Mouse (Mus musculus) myocyte (in vitro differentiated cells): ENCODE measurements at regions not wholly inside any gene's neighbourhood (a gene's known extent, or its start where the extent isn't known, plus 50 kb on each side); places are given as distances from the start of the nearest gene placed in this dataset.
A peak's percentile ranks its signal among the peaks of the same experiment; 100 is the strongest.

Experiments used
- CEBPB ChIP-seq: IDR thresholded peaks from 2 replicates; pipeline ENCODE4 v1.6.1; 2011; ENCODE audit warnings: mild to moderate bottlenecking, moderate library complexity; ENCODE audit not compliant: poor library complexity, insufficient read depth, severe bottlenecking
- E2F4 ChIP-seq: IDR thresholded peaks from one replicate; pipeline ENCODE4 v1.6.1; 2011; ENCODE audit warnings: mild to moderate bottlenecking, control low read depth, moderate library complexity; ENCODE audit not compliant: insufficient read depth
- MAX ChIP-seq: IDR thresholded peaks from one replicate; pipeline ENCODE4 v1.6.1; 2011; ENCODE audit warnings: low read depth, mild to moderate bottlenecking, control low read depth
- MYOD1 ChIP-seq, 3 experiments: IDR thresholded peaks; one replicate each; pipeline ENCODE4 v1.6.1; 2011; ENCODE audit warnings: control low read depth in 2 of 3, low read depth in 2 of 3, mild to moderate bottlenecking in 2 of 3, moderate library complexity in 1 of 3; ENCODE audit not compliant: insufficient read length in 2 of 3, control insufficient read depth in 1 of 3
- MYOG ChIP-seq, 3 experiments: IDR thresholded peaks; one replicate each; pipeline ENCODE4 v1.6.1; 2011; ENCODE audit warnings: control low read depth in 2 of 3, low read depth in 2 of 3, mild to moderate bottlenecking in 2 of 3; ENCODE audit not compliant: insufficient read length in 2 of 3, control insufficient read depth in 1 of 3, insufficient read depth in 1 of 3
- POLR2A ChIP-seq: IDR thresholded peaks from one replicate; pipeline ENCODE4 v1.6.1; 2011; ENCODE audit warnings: low read depth, mild to moderate bottlenecking, control low read depth, moderate library complexity; ENCODE audit not compliant: insufficient read length
- POLR2AphosphoS2 ChIP-seq: IDR thresholded peaks from one replicate; pipeline ENCODE4 v1.6.1; 2011; ENCODE audit warnings: low read depth, control low read depth; ENCODE audit not compliant: insufficient read length
- REST ChIP-seq: IDR thresholded peaks from one replicate; pipeline ENCODE4 v1.6.1; 2011; ENCODE audit warnings: mild to moderate bottlenecking, control low read depth, moderate library complexity; ENCODE audit not compliant: insufficient read depth, insufficient read length
- TCF12 ChIP-seq: IDR thresholded peaks from one replicate; pipeline ENCODE4 v1.6.1; 2011; ENCODE audit warnings: mild to moderate bottlenecking, control low read depth; ENCODE audit not compliant: poor library complexity, insufficient read depth, severe bottlenecking
- USF1 ChIP-seq: IDR thresholded peaks from one replicate; pipeline ENCODE4 v1.6.1; 2011; ENCODE audit warnings: low read depth, mild to moderate bottlenecking, control low read depth, moderate library complexity

DNA sequence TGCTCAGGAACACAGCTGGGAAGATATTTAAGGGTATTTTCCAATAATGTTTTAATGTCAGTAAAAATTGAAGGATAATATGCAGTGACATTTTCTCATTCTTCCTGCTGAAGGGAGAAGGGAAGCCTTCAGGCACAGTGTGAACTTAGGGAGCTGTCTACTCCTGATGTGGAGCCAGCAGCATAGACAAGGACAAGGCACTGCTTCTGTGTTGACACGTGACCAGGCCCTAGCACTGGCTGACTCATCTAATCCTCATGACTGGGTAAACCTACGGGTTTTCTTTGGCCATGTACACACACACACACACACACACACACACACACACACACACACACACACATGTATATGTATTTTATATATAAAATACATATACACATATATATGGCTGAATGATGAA, 74.8 kb upstream of the Gm6657 start:
- no peak for TF ChIP-seq POLR2A
- TF ChIP-seq TCF12: no peak
- TF ChIP-seq POLR2AphosphoS2: no peak
- peak; percentile 29 for TF ChIP-seq USF1
- no peak for TF ChIP-seq MAX
- TF ChIP-seq MYOG (IDR thresholded peaks at IDR 0.05; ENCODE audit: control insufficient read depth in 1 of 3, insufficient read depth in 1 of 3, insufficient read length in 2 of 3, low read depth in 2 of 3): no peak
- TF ChIP-seq E2F4: no peak
- no peak for TF ChIP-seq REST
- no peak for TF ChIP-seq MYOD1 (IDR thresholded peaks at IDR 0.05; ENCODE audit: control insufficient read depth in 1 of 3, insufficient read length in 2 of 3, low read depth in 2 of 3)
- no peak for TF ChIP-seq CEBPB
